ENCODE assay signal across 9 mouse cellular contexts in genomic region chr11:62047817-62048640, GRCm38 (mm10).
DNase-seq lines count a peak whose midpoint lies in the region; ATAC-seq and TF ChIP-seq lines count a peak whose summit lies in the region.
"Had no signal": no experiment of that assay in that cellular context is flagged by ENCODE, and none has a peak within 500 bp of the region (broad histone marks: within the 10 kb centered on the region; RNA-seq: fewer than 3 reads in every experiment).

No protein-coding gene starts in this region.

- peak; percentile 86 for TF ChIP-seq CTCF in heart, postnatal 0 days (IDR thresholded peaks at IDR 0.05; ENCODE audit: low read depth)

- H3K36me3 ChIP-seq in kidney, embryonic 14.5 days (ENCODE audit: control insufficient read depth, insufficient read depth, low read length), result no peaks in the 10 kb centered on the region
- H3K36me3 ChIP-seq in heart, postnatal 0 days (replicated peaks; ENCODE audit: control insufficient read depth, insufficient read depth, low read length), result no peaks in the 10 kb centered on the region
- H3K36me3 ChIP-seq in stomach, embryonic 14.5 days (ENCODE audit: control insufficient read depth, insufficient read depth, low read length), result no peaks in the 10 kb centered on the region
- H3K36me3 ChIP-seq: embryonic facial prominence, embryonic 12.5 days had no signal

- no peak overlapping the region for H3K4me3 ChIP-seq in kidney, embryonic 14.5 days (ENCODE audit: low read length)
- no peak overlapping the region for H3K4me3 ChIP-seq in heart, postnatal 0 days (ENCODE audit: low read depth, low read length)
- no peak overlapping the region for H3K4me3 ChIP-seq in stomach, embryonic 14.5 days (ENCODE audit: low read depth, low read length)
- H3K4me3 ChIP-seq: embryonic facial prominence, embryonic 12.5 days had no signal

- no peak overlapping the region for H3K27ac ChIP-seq in kidney, embryonic 14.5 days (ENCODE audit: low read depth, low read length)
- H3K27ac ChIP-seq in heart, postnatal 0 days (ENCODE audit: low read depth), result no peak overlapping the region
- no peak overlapping the region for H3K27ac ChIP-seq in stomach, embryonic 14.5 days (ENCODE audit: low read length)
- H3K27ac ChIP-seq: embryonic facial prominence, embryonic 12.5 days had no signal

- peak; percentile 54 for DNase-seq in kidney, adult 11 months
- DNase-seq in adrenal gland, postnatal 14 days, result peak; percentile 82
- DNase-seq in embryo, embryonic 11.5 days (ENCODE audit: low read depth, low spot score), result peak; percentile 67
- peak; percentile 66 for DNase-seq in heart, postnatal 0 days (ENCODE audit: low spot score)
- DNase-seq in layer of hippocampus, postnatal 10 days (ENCODE audit: low spot score in 2 of 2), result peak; percentile 72 to 79
- peak; percentile 74 for DNase-seq in mesoderm, embryonic 11.5 days (ENCODE audit: low read depth, low spot score)

- no peaks in the 10 kb centered on the region for H3K9me3 ChIP-seq in kidney, embryonic 14.5 days (ENCODE audit: control insufficient read depth, low read length)
- no peaks in the 10 kb centered on the region for H3K9me3 ChIP-seq in heart, postnatal 0 days (replicated peaks; ENCODE audit: control insufficient read depth, low read length)
- H3K9me3 ChIP-seq in stomach, embryonic 14.5 days (ENCODE audit: control insufficient read depth, low read depth, low read length), result no peaks in the 10 kb centered on the region
- H3K9me3 ChIP-seq: embryonic facial prominence, embryonic 12.5 days had no signal

- H3K4me1 ChIP-seq in kidney, embryonic 14.5 days (ENCODE audit: control insufficient read depth, insufficient read depth, low read length), result no peaks in the 10 kb centered on the region
- H3K4me1 ChIP-seq in heart, postnatal 0 days (ENCODE audit: control insufficient read depth, insufficient read depth), result no peaks in the 10 kb centered on the region
- H3K4me1 ChIP-seq in stomach, embryonic 14.5 days (ENCODE audit: control insufficient read depth, insufficient read depth, low read length), result 0 out of 2 replicates have a peak, but pooled peaks cover 2% of the 10 kb centered on the region
- H3K4me1 ChIP-seq: embryonic facial prominence, embryonic 12.5 days had no signal

- no peak for ATAC-seq in kidney, embryonic 14.5 days (ENCODE audit: low FRiP score, low TSS enrichment)
- peak; percentile 66; the same call in 1 of the 2 replicates for ATAC-seq in heart, postnatal 0 days (ENCODE audit: insufficient read depth, low read depth)
- ATAC-seq in stomach, embryonic 14.5 days (ENCODE audit: insufficient number of reproducible peaks, insufficient read depth, low FRiP score, low read depth), result peak; percentile 10; the same call in 1 of the 2 replicates

- WGBS in kidney, embryonic 14.5 days, result 33% methylated on average over 9 of the region's 9 CpGs
- WGBS in heart, postnatal 0 days, result 38% methylated on average over 9 of the region's 9 CpGs
- WGBS in stomach, embryonic 14.5 days, result 40% methylated on average over 9 of the region's 9 CpGs

- no peaks in the 10 kb centered on the region for H3K27me3 ChIP-seq in kidney, embryonic 14.5 days (ENCODE audit: control insufficient read depth, insufficient read depth, low read length)
- no peaks in the 10 kb centered on the region for H3K27me3 ChIP-seq in heart, postnatal 0 days (ENCODE audit: control insufficient read depth, insufficient read depth, low read length)
- no peaks in the 10 kb centered on the region for H3K27me3 ChIP-seq in stomach, embryonic 14.5 days (ENCODE audit: control insufficient read depth, insufficient read depth, low read length)
- H3K27me3 ChIP-seq: embryonic facial prominence, embryonic 12.5 days had no signal

- no peak overlapping the region for H3K9ac ChIP-seq in kidney, embryonic 14.5 days (ENCODE audit: low read depth, low read length)
- no peak overlapping the region for H3K9ac ChIP-seq in heart, postnatal 0 days (replicated peaks; ENCODE audit: low read depth, low read length)
- H3K9ac ChIP-seq in stomach, embryonic 14.5 days (replicated peaks; ENCODE audit: low read depth, low read length), result no peak overlapping the region
- H3K9ac ChIP-seq: embryonic facial prominence, embryonic 12.5 days had no signal

- no peak overlapping the region for H3K4me2 ChIP-seq in kidney, embryonic 14.5 days (replicated peaks; ENCODE audit: low read depth, low read length)
- H3K4me2 ChIP-seq in heart, postnatal 0 days (ENCODE audit: low read depth, low read length), result no peak overlapping the region
- H3K4me2 ChIP-seq in stomach, embryonic 14.5 days (replicated peaks; ENCODE audit: low read depth, low read length), result no peak overlapping the region
- H3K4me2 ChIP-seq: embryonic facial prominence, embryonic 12.5 days had no signal

- no peak for TF ChIP-seq EP300 in heart, postnatal 0 days (IDR thresholded peaks at IDR 0.05; ENCODE audit: low read depth)
